Mouse (Mus musculus) erythroblast, embryonic 14.5 days (primary cell): ENCODE data around the gene Gm28372. TPM values are rescaled to one million over a fixed set of nuclear protein-coding genes. Genes with fewer than 3 reads are reported as not detected.

Experiments
- H3K27me3 ChIP-seq: 2 replicates; pipeline ENCODE4 v1.6.1; 2012; ENCODE audit warnings: inconsistent platforms; ENCODE audit not compliant: control insufficient read depth
- H3K36me3 ChIP-seq: 2 replicates; pipeline ENCODE4 v1.6.1; 2012; ENCODE audit warnings: mild to moderate bottlenecking, inconsistent platforms; ENCODE audit not compliant: control insufficient read depth
- H3K4me1 ChIP-seq: 2 replicates; pipeline ENCODE4 v1.6.1; 2012; ENCODE audit warnings: inconsistent platforms; ENCODE audit not compliant: control insufficient read depth
- H3K4me3 ChIP-seq: replicated peaks from 2 replicates; pipeline ENCODE3; 2012; ENCODE audit warnings: moderate library complexity, mild to moderate bottlenecking, inconsistent platforms
- H3K9me3 ChIP-seq: 2 replicates; pipeline ENCODE4 v1.6.1; 2012; ENCODE audit warnings: low read length, inconsistent platforms, mixed read lengths; ENCODE audit not compliant: control insufficient read depth
- GATA1 ChIP-seq: IDR thresholded peaks from 2 replicates; pipeline ENCODE4 v1.6.1; 2012; ENCODE audit warnings: low read length, inconsistent platforms, mixed read lengths
- TAL1 ChIP-seq: IDR thresholded peaks from 3 replicates; pipeline ENCODE4 v1.6.1; 2012; ENCODE audit warnings: low read length, inconsistent platforms, mixed read lengths
- polyA plus RNA-seq: library from polyadenylated mRNA; stranded (reverse); fragments of >175 nt; gene quantifications from 2 replicates; pipeline ENCODE4 v1.2.3, GENCODE M21; 2012

Gm28372 gene
- polyA plus RNA-seq, 1 experiment: not detected

DNA sequence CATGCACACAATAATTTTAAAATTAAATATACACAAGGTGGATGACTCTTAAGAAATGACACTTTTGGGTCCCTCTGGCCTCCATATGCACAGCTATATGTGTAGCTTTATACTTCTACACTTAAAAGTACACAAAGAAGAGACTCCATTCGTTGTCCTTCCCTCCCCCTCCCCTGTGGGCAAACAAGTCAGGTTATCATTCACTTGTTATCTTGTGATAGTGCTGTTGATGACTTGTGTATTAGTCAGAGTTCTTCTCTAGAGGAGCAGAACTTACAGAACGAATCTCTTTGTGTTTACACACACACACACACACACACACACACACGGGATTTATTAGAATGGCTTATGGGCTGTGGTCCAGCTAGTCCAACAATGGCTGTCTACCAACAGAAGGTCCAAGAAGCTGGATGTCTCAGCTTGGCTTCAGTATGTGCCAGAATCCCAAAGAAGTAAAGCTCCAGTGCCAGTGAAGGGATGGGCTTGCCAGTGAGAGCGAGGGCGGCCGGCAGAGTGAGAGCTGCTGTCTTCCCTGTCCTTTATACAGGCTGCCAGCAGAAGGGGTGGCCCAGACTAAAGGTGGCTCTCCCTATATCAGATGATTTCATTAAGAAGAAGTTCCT lies 49.8 kb downstream of the Gm28372 start:
- Histone ChIP-seq H3K4me3 (no peak overlapping the region), H3K4me1 (peaks cover 43% of the 10 kb centered on the region), H3K27me3 (peaks cover under 1% of the 10 kb centered on the region), H3K36me3 (peaks cover 22% of the 10 kb centered on the region), H3K9me3 (no peaks in the 10 kb centered on the region)
- TF ChIP-seq GATA1 (no peak), TAL1 (no peak)

Other genes with a start within 250 kb of the Gm28372 start
- 43.6 and 46.0 TPM in 2 replicates for gene Snrpb, start 225.8 kb upstream of the Gm28372 start, polyA plus RNA-seq
- gene Tmc2, start 210.0 kb upstream of the Gm28372 start, polyA plus RNA-seq: not detected in 2 replicates
- gene Nop56, start 130.8 kb upstream of the Gm28372 start, polyA plus RNA-seq: 6.1 and 6.4 TPM in 2 replicates
- 6.8 and 9.7 TPM in 2 replicates for gene Idh3b, start 120.7 kb upstream of the Gm28372 start, polyA plus RNA-seq
- not detected in 2 replicates for gene Ebf4, start 110.1 kb upstream of the Gm28372 start, polyA plus RNA-seq
- gene Cpxm1, start 7.7 kb upstream of the Gm28372 start, polyA plus RNA-seq: not detected in 2 replicates
- gene 1700020A23Rik, start within 50 bp of the Gm28372 start, polyA plus RNA-seq: not detected in 2 replicates
- not detected in 2 replicates for gene Tmem239, start 1.2 kb downstream of the Gm28372 start, polyA plus RNA-seq
- gene Vps16, start 19.1 kb downstream of the Gm28372 start, polyA plus RNA-seq: 1.2 and 1.3 TPM in 2 replicates
- gene Pced1a, start 19.5 kb downstream of the Gm28372 start, polyA plus RNA-seq: 0.38 and 0.42 TPM in 2 replicates
- 1.2 and 1.9 TPM in 2 replicates for gene Ptpra, start 45.0 kb downstream of the Gm28372 start, polyA plus RNA-seq
- 7.2 and 8.8 TPM in 2 replicates for gene Mrps26, start 158.5 kb downstream of the Gm28372 start, polyA plus RNA-seq
- gene Oxt, start 170.9 kb downstream of the Gm28372 start, polyA plus RNA-seq: not detected in 2 replicates
- gene Avp, start 177.3 kb downstream of the Gm28372 start, polyA plus RNA-seq: not detected in 2 replicates
- gene Fastkd5, start 224.8 kb downstream of the Gm28372 start, polyA plus RNA-seq: 0.02 and 0.03 TPM in 2 replicates
- 0.13 and 0.17 TPM in 2 replicates for gene Ubox5, start 224.8 kb downstream of the Gm28372 start, polyA plus RNA-seq
- gene Lzts3, start 237.6 kb downstream of the Gm28372 start, polyA plus RNA-seq: 0.34 and 0.38 TPM in 2 replicates